Mouse (Mus musculus) liver, adult 2 months (tissue): ENCODE measurements around the gene Hrg.
A peak's percentile ranks its signal among the peaks of the same experiment; 100 is the strongest.

Experiments
- CTCF ChIP-seq: fragments of 200-500 bp; IDR thresholded peaks from 2 replicates; pipeline ENCODE4 v1.5.1; 2011; ENCODE audit warnings: low read depth, low read length, control low read depth
- POLR2A ChIP-seq: fragments of 200-500 bp; IDR thresholded peaks from 2 replicates; pipeline ENCODE4 v1.6.1; 2011; ENCODE audit warnings: low read length, control low read depth; ENCODE audit not compliant: insufficient read depth; ENCODE audit errors: extremely low read depth

DNA sequence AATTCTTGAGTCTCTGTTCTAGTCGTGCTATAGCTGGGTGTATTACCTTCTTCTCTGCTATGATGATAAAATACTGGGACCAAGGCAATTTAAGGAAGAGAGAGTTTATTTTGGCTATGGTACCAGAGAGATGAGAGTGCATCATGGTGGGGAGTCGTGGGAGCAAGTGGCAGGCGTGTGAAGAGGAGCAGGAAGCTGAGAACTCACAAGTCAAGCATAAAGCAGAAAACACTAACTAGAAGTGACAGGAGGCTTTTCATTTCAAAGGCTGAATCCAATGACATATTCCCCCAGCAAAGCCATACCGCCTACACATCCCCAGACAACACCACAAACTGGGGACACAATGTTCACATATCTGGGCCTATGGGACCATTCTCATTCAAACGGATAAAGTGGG is 11.4 kb downstream of the Hrg start:
- TF ChIP-seq CTCF, result no peak
- TF ChIP-seq POLR2A, result 0 out of 2 replicates have a peak, but pooled peaks have one; percentile 5
